ENCODE assay signal across 8 mouse cellular contexts in genomic region chr10:81626994-81627835, GRCm38 (mm10). TPM values are rescaled to one million over a fixed set of nuclear protein-coding genes. Genes with fewer than 3 reads are reported as not detected.
A peak's percentile ranks its signal among the peaks of the same experiment; 100 is the strongest.
DNase-seq lines count a peak whose midpoint lies in the region; ATAC-seq lines count a peak whose summit lies in the region.

TSS of gene Sirt6 (minus strand) at chr10:81627797.

- peak; percentile 92 to 94 for DNase-seq in CD8-positive naive resting alpha-beta T cell, adult 2 months (ENCODE audit: low read depth in 2 of 2, low spot score in 2 of 2)
- DNase-seq in c-Kit-positive CD71-negative TER-119-negative erythroid progenitor cells, embryonic 14.5 days (ENCODE audit: low read depth), result peak; percentile 89
- DNase-seq in forebrain, embryonic 11.5 days (ENCODE audit: low spot score), result peak; percentile 94
- DNase-seq in kidney, postnatal 36 days, result peak; percentile 94 to 96
- peak; percentile 97 for DNase-seq in telencephalon, adult 2 months (ENCODE audit: low read depth, low spot score)

- H3K9ac ChIP-seq in forebrain, embryonic 11.5 days (ENCODE audit: low read length), result peak within 1 kb of the TSS; percentile 85
- H3K9ac ChIP-seq in heart, embryonic 16.5 days (ENCODE audit: low read length), result peak within 1 kb of the TSS; percentile 91
- H3K9ac ChIP-seq in liver, embryonic 15.5 days, result peak within 1 kb of the TSS; percentile 72
- H3K9ac ChIP-seq in neural tube, embryonic 12.5 days, result peak within 1 kb of the TSS; percentile 77

- no peaks in the 10 kb centered on the region for H3K9me3 ChIP-seq in forebrain, embryonic 11.5 days (ENCODE audit: control insufficient read depth, low read length)
- no peaks in the 10 kb centered on the region for H3K9me3 ChIP-seq in heart, embryonic 16.5 days (replicated peaks; ENCODE audit: control insufficient read depth, low read length)
- H3K9me3 ChIP-seq in liver, embryonic 15.5 days (replicated peaks), result no peaks in the 10 kb centered on the region
- H3K9me3 ChIP-seq in neural tube, embryonic 12.5 days, result no peaks in the 10 kb centered on the region

- peak within 1 kb of the TSS; percentile 82 for H3K27ac ChIP-seq in forebrain, embryonic 11.5 days (ENCODE audit: low read depth, low read length)
- H3K27ac ChIP-seq in heart, embryonic 16.5 days (ENCODE audit: low read length), result peak within 1 kb of the TSS; percentile 93
- H3K27ac ChIP-seq in liver, embryonic 15.5 days (replicated peaks), result peak within 1 kb of the TSS; percentile 92
- peak within 1 kb of the TSS; percentile 68; the same call in 1 of the 2 replicates for H3K27ac ChIP-seq in neural tube, embryonic 12.5 days

- no peaks in the 10 kb centered on the region; the same call in 1 of the 2 replicates for H3K36me3 ChIP-seq in forebrain, embryonic 11.5 days (ENCODE audit: control insufficient read depth, insufficient read depth, low read length)
- H3K36me3 ChIP-seq in heart, embryonic 16.5 days (ENCODE audit: control insufficient read depth, insufficient read depth), result peaks cover 15% of the 10 kb centered on the region
- peaks cover 4% of the 10 kb centered on the region; the same call in 1 of the 2 replicates for H3K36me3 ChIP-seq in liver, embryonic 15.5 days (replicated peaks)
- peaks cover 36% of the 10 kb centered on the region for H3K36me3 ChIP-seq in neural tube, embryonic 12.5 days

- peak within 1 kb of the TSS; percentile 80 for H3K4me2 ChIP-seq in forebrain, embryonic 11.5 days (ENCODE audit: low read depth, low read length, severe bottlenecking)
- H3K4me2 ChIP-seq in heart, embryonic 16.5 days (ENCODE audit: low read depth, low read length), result peak within 1 kb of the TSS; percentile 96
- H3K4me2 ChIP-seq in liver, embryonic 15.5 days, result peak within 1 kb of the TSS; percentile 93
- peak within 1 kb of the TSS; percentile 76 for H3K4me2 ChIP-seq in neural tube, embryonic 12.5 days (replicated peaks)

- peaks cover 8% of the 10 kb centered on the region for H3K4me1 ChIP-seq in forebrain, embryonic 11.5 days (replicated peaks; ENCODE audit: control insufficient read depth, insufficient read depth, low read length)
- peaks cover 12% of the 10 kb centered on the region for H3K4me1 ChIP-seq in heart, embryonic 16.5 days (ENCODE audit: control insufficient read depth, insufficient read depth, low read length)
- H3K4me1 ChIP-seq in liver, embryonic 15.5 days (replicated peaks), result peaks cover 35% of the 10 kb centered on the region
- H3K4me1 ChIP-seq in neural tube, embryonic 12.5 days, result peaks cover 19% of the 10 kb centered on the region

- ATAC-seq in forebrain, embryonic 11.5 days (replicated peaks; ENCODE audit: low FRiP score), result peak; percentile 91
- peak; percentile 90 for ATAC-seq in heart, embryonic 16.5 days (replicated peaks; ENCODE audit: extremely low read depth, insufficient read depth, low FRiP score)
- ATAC-seq in liver, embryonic 15.5 days (ENCODE audit: insufficient read depth), result peak; percentile 89
- ATAC-seq in neural tube, embryonic 12.5 days (ENCODE audit: low FRiP score, low read depth), result peak; percentile 92

- WGBS in forebrain, embryonic 11.5 days, result 5% methylated on average over 40 of the region's 40 CpGs
- 4% methylated on average over 40 of the region's 40 CpGs for WGBS in heart, embryonic 16.5 days
- whole genome bisulfite sequencing in liver, embryonic 15.5 days (ENCODE audit: insufficient replicate concordance), result 4% methylated on average over 40 of the region's 40 CpGs
- 5% methylated on average over 40 of the region's 40 CpGs for WGBS in neural tube, embryonic 12.5 days

- peak within 1 kb of the TSS; percentile 71 for H3K4me3 ChIP-seq in forebrain, embryonic 11.5 days (ENCODE audit: low read depth, low read length)
- H3K4me3 ChIP-seq in heart, embryonic 16.5 days (ENCODE audit: low read length), result peak within 1 kb of the TSS; percentile 90
- H3K4me3 ChIP-seq in liver, embryonic 15.5 days (replicated peaks), result peak within 1 kb of the TSS; percentile 73
- peak within 1 kb of the TSS; percentile 72 for H3K4me3 ChIP-seq in neural tube, embryonic 12.5 days

- no peaks in the 10 kb centered on the region for H3K27me3 ChIP-seq in forebrain, embryonic 11.5 days (ENCODE audit: control insufficient read depth, insufficient read depth, low read length)
- no peaks in the 10 kb centered on the region for H3K27me3 ChIP-seq in heart, embryonic 16.5 days (ENCODE audit: control insufficient read depth, insufficient read depth, low read length)
- no peaks in the 10 kb centered on the region for H3K27me3 ChIP-seq in liver, embryonic 15.5 days
- H3K27me3 ChIP-seq in neural tube, embryonic 12.5 days (replicated peaks), result no peaks in the 10 kb centered on the region; the same call in 1 of the 2 replicates

RNA-seq across cellular contexts. Expression of gene Sirt6, which starts in this region (rescaled TPM):
- polyA plus RNA-seq in forebrain, embryonic 11.5 days (2014; fragmentation: Nextera tagmentation; extraction: Ambion mirVana), result 45.0 and 45.5 TPM in 2 replicates
- polyA plus RNA-seq in heart, embryonic 16.5 days (2015; fragmentation: Nextera tagmentation; extraction: Ambion mirVana), result 22.9 and 26.0 TPM in 2 replicates
- 7.7 and 9.1 TPM in 2 replicates for polyA plus RNA-seq in liver, embryonic 15.5 days (2015; fragmentation: Nextera tagmentation; extraction: Ambion mirVana)
- 53.3 and 56.6 TPM in 2 replicates for polyA plus RNA-seq in neural tube, embryonic 12.5 days (2016; fragmentation: Nextera tagmentation; extraction: Ambion mirVana)

Comparison
In these comparisons a context has a peak if more than half of its experiments do, and no peak if none do; other contexts are left out.
1. Peak in every context shown above with its lines: DNase-seq, ATAC-seq, H3K4me3 ChIP-seq and H3K27ac ChIP-seq.